Mouse (Mus musculus) CD4-positive, CD25-positive, alpha-beta regulatory T cell, adult 4 months (primary cell): ENCODE measurements around the gene Wdr27. TPM values are rescaled to one million over a fixed set of nuclear protein-coding genes. Genes with fewer than 3 reads are reported as not detected.
"Not testable (repeated sequence)": the region's sequence is repeated elsewhere in the genome, so short reads cannot be mapped to it uniquely, and the experiment has no call there.

ENCODE experiments used
- ATAC-seq: one replicate; pipeline ENCODE4 v1.8.0; 2017
- polyA plus RNA-seq, 2 experiments: library from polyadenylated mRNA; unstranded; fragments of 100-300 nt; shearing (Covaris generic); gene quantifications; one replicate each; pipeline ENCODE4 v1.2.1; 2017

Gene Wdr27
- polyA plus RNA-seq, 2 experiments from 2014 or later = 1.9 TPM; not detected in 1

GRCm38 (mm10) chr17:14928631-14929030, 14.3 kb downstream of the Wdr27 start:
- ATAC-seq = no peak

- no peak for ATAC-seq
These were observed 15.2 kb downstream of the Wdr27 start for GRCm38 (mm10) chr17:14927644-14928218.

- no peak for ATAC-seq
These were observed 21.4 kb downstream of the Wdr27 start for GRCm38 (mm10) chr17:14921582-14921981.

GRCm38 (mm10) chr17:14917866-14918265, 25.1 kb downstream of the Wdr27 start:
- ATAC-seq = no peak

- no peak for ATAC-seq
These were observed 28.6 kb downstream of the Wdr27 start for GRCm38 (mm10) chr17:14914401-14914800.

GRCm38 (mm10) chr17:14912981-14913380, 30.0 kb downstream of the Wdr27 start:
- ATAC-seq = no peak

GRCm38 (mm10) chr17:14912420-14912819, 30.5 kb downstream of the Wdr27 start:
- ATAC-seq = no peak

- no peak for ATAC-seq
These were observed 32.2 kb downstream of the Wdr27 start for GRCm38 (mm10) chr17:14910771-14911170.

GRCm38 (mm10) chr17:14909331-14909730, 33.6 kb downstream of the Wdr27 start:
- ATAC-seq = no peak

GRCm38 (mm10) chr17:14907136-14907535, 35.8 kb downstream of the Wdr27 start:
- peak; percentile 32 for ATAC-seq

GRCm38 (mm10) chr17:14906611-14907010, 36.3 kb downstream of the Wdr27 start:
- ATAC-seq = no peak

- ATAC-seq = peak; percentile 62
These were observed 38.2 kb downstream of the Wdr27 start for GRCm38 (mm10) chr17:14904637-14905265.

GRCm38 (mm10) chr17:14904206-14904605, 38.8 kb downstream of the Wdr27 start:
- ATAC-seq = no peak

- no peak for ATAC-seq
These were observed 39.7 kb downstream of the Wdr27 start for GRCm38 (mm10) chr17:14903212-14903611.

- no peak for ATAC-seq
These were observed 44.0 kb downstream of the Wdr27 start for GRCm38 (mm10) chr17:14898972-14899371.

GRCm38 (mm10) chr17:14895058-14895457, 47.9 kb downstream of the Wdr27 start:
- ATAC-seq = not testable (repeated sequence)

- peak; percentile 26 for ATAC-seq
These were observed 56.0 kb downstream of the Wdr27 start for GRCm38 (mm10) chr17:14886933-14887332.

GRCm38 (mm10) chr17:14874656-14875204, 68.2 kb downstream of the Wdr27 start:
- ATAC-seq = no peak

GRCm38 (mm10) chr17:14860220-14860619, 82.7 kb downstream of the Wdr27 start:
- ATAC-seq = no peak

- ATAC-seq = no peak
These were observed 95.2 kb downstream of the Wdr27 start for GRCm38 (mm10) chr17:14847709-14848108.

GRCm38 (mm10) chr17:14846880-14847279, 96.1 kb downstream of the Wdr27 start:
- no peak for ATAC-seq

GRCm38 (mm10) chr17:14826715-14827295, 116.2 kb downstream of the Wdr27 start:
- ATAC-seq = no peak

GRCm38 (mm10) chr17:14824938-14825337, 118.0 kb downstream of the Wdr27 start:
- no peak for ATAC-seq

- no peak for ATAC-seq
These were observed 125.0 kb downstream of the Wdr27 start for GRCm38 (mm10) chr17:14817975-14818374.
